Mouse (Mus musculus) megakaryocyte, embryonic 14.5 days (primary cell): ENCODE results near the gene Ppp2r3a. TPM values are rescaled to one million over a fixed set of nuclear protein-coding genes. Genes with fewer than 3 reads are reported as not detected.

Source experiments
- H3K27me3 ChIP-seq: replicated peaks from 2 replicates; pipeline ENCODE3; 2012; ENCODE audit warnings: inconsistent platforms
- H3K36me3 ChIP-seq: replicated peaks from 2 replicates; pipeline ENCODE3; 2012; ENCODE audit warnings: low read length, inconsistent platforms, mixed read lengths
- H3K4me1 ChIP-seq: 2 replicates; pipeline ENCODE4 v1.6.1; 2012; ENCODE audit warnings: inconsistent platforms
- H3K4me3 ChIP-seq: replicated peaks from 2 replicates; pipeline ENCODE3; 2012; ENCODE audit warnings: moderate library complexity, mild to moderate bottlenecking, inconsistent platforms
- H3K9me3 ChIP-seq: 2 replicates; pipeline ENCODE4 v1.6.1; 2012; ENCODE audit warnings: inconsistent platforms
- FLI1 ChIP-seq: IDR thresholded peaks from 2 replicates; pipeline ENCODE4 v1.6.1; 2012; ENCODE audit warnings: low read length, inconsistent platforms, mixed read lengths
- GATA1 ChIP-seq: IDR thresholded peaks from 3 replicates; pipeline ENCODE4 v1.6.1; 2012; ENCODE audit warnings: mixed read lengths, low read length, inconsistent platforms, borderline replicate concordance
- polyA plus RNA-seq: library from polyadenylated mRNA; stranded (reverse); fragments of >175 nt; gene quantifications from 2 replicates; pipeline ENCODE4 v1.2.3, GENCODE M21; 2012; ENCODE audit warnings: low replicate concordance; ENCODE audit not compliant: insufficient read depth

Gene Ppp2r3a
- 0.26 and 0.60 TPM in 2 replicates for polyA plus RNA-seq

GRCm38 (mm10) chr9:101251644-101252337 lies at the start of gene Ppp2r3a:
Gene Ppp2r3a (minus strand): TSS chr9:101251795.
- TF ChIP-seq GATA1 (no peak), FLI1 (no peak)
- peak within 1 kb of the TSS; percentile 96 for H3K4me3 ChIP-seq
- H3K36me3 ChIP-seq = no peaks in the 10 kb centered on the region
- peaks cover 23% of the 10 kb centered on the region for H3K4me1 ChIP-seq
- H3K9me3 ChIP-seq = no peaks in the 10 kb centered on the region
- H3K27me3 ChIP-seq = no peaks in the 10 kb centered on the region

- Histone ChIP-seq H3K36me3 (no peaks in the 10 kb centered on the region), H3K4me1 (no peaks in the 10 kb centered on the region), H3K27me3 (no peaks in the 10 kb centered on the region), H3K9me3 (peaks cover 6% of the 10 kb centered on the region; the same call in 1 of the 2 replicates), H3K4me3 (no peak overlapping the region)
- TF ChIP-seq GATA1 (no peak), FLI1 (no peak)
Measured at GRCm38 (mm10) chr9:101300441-101300935, 48.9 kb upstream of the Ppp2r3a start.

GRCm38 (mm10) chr9:101291676-101292660 lies 40.4 kb upstream of the Ppp2r3a start:
- no peaks in the 10 kb centered on the region for H3K36me3 ChIP-seq
- H3K4me1 ChIP-seq = no peaks in the 10 kb centered on the region
- H3K4me3 ChIP-seq = no peak overlapping the region
- no peaks in the 10 kb centered on the region for H3K27me3 ChIP-seq
- no peak for TF ChIP-seq FLI1
- TF ChIP-seq GATA1 = no peak
- no peaks in the 10 kb centered on the region for H3K9me3 ChIP-seq

- Histone ChIP-seq H3K4me3 (no peak overlapping the region), H3K36me3 (no peaks in the 10 kb centered on the region), H3K9me3 (no peaks in the 10 kb centered on the region), H3K4me1 (no peaks in the 10 kb centered on the region), H3K27me3 (no peaks in the 10 kb centered on the region)
- TF ChIP-seq GATA1 (no peak), FLI1 (no peak)
Measured at GRCm38 (mm10) chr9:101290876-101291275, 39.3 kb upstream of the Ppp2r3a start.

DNA sequence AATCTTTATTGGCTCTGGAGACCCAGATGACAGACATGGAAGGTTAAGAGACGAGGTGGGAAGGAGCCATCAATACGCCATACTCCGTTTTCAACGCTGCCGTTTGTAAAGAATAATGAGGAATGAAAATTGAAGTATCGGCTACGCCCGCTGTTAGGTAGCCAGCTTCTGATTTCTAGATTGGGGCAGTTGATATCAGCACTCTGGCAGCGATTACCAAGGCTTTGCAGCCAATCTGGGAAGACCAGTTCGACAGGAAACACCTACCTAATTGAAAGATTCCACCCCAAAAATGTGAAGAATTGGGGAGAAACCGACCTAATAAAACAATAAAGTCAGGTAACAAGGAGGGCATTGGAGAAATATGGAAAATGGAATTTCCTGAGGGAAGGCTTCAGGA lies 38.2 kb upstream of the Ppp2r3a start:
- no peaks in the 10 kb centered on the region for H3K27me3 ChIP-seq
- no peaks in the 10 kb centered on the region for H3K4me1 ChIP-seq
- no peak overlapping the region for H3K4me3 ChIP-seq
- TF ChIP-seq GATA1 (no peak), FLI1 (no peak)
- no peaks in the 10 kb centered on the region for H3K9me3 ChIP-seq
- H3K36me3 ChIP-seq = no peaks in the 10 kb centered on the region

GRCm38 (mm10) chr9:101288901-101289647 lies 37.5 kb upstream of the Ppp2r3a start:
- Histone ChIP-seq H3K4me3 (no peak overlapping the region), H3K4me1 (no peaks in the 10 kb centered on the region), H3K36me3 (no peaks in the 10 kb centered on the region), H3K27me3 (no peaks in the 10 kb centered on the region), H3K9me3 (no peaks in the 10 kb centered on the region)
- no peak for TF ChIP-seq GATA1
- no peak for TF ChIP-seq FLI1

DNA sequence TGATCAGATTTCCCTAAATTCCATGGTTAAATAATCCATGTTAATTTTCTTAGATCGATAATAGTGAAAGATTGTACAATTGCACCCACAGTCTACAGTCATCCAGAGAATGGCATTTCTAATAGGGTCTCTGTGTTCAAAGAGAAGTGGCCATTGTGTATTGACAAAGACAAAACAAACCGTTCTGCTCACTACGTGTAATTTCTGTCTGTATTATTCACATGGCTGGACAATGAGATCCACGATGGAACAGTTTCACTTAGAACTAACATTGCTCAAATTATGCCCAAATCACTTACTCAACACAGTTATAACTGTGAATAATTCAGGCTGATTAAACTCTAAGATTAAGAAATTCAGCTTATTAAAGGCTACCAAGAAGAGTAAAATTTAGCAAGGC lies 35.2 kb upstream of the Ppp2r3a start:
- Histone ChIP-seq H3K9me3 (no peaks in the 10 kb centered on the region), H3K27me3 (no peaks in the 10 kb centered on the region), H3K4me3 (no peak overlapping the region)

DNA sequence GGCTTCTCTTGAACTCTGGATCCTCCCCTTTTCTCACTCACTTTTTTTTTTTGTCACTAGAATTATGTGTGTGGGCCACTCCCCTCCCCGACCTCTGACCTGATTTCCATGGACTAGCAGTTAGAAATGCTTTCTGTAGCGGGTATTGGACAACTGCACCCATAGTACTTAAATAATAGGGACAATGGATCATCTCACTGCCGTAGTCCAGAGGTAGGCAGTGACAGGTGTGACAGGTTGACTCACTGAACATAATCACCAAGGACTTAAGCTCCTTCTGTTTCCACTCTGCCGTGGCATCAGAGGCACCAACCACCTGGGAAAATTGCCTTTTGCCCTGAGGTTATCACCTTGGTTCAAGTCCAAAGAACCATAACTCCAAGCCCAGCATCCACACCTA lies 32.5 kb upstream of the Ppp2r3a start:
- H3K36me3 ChIP-seq = no peaks in the 10 kb centered on the region
- no peaks in the 10 kb centered on the region for H3K27me3 ChIP-seq
- no peak for TF ChIP-seq FLI1
- no peak for TF ChIP-seq GATA1
- H3K9me3 ChIP-seq = no peaks in the 10 kb centered on the region
- no peak overlapping the region for H3K4me3 ChIP-seq
- no peaks in the 10 kb centered on the region for H3K4me1 ChIP-seq

More for the DNA sequence above, 35.2 kb upstream of the Ppp2r3a start:
- Histone ChIP-seq H3K4me1 (no peaks in the 10 kb centered on the region), H3K36me3 (no peaks in the 10 kb centered on the region)
- TF ChIP-seq GATA1 (no peak), FLI1 (no peak)

DNA sequence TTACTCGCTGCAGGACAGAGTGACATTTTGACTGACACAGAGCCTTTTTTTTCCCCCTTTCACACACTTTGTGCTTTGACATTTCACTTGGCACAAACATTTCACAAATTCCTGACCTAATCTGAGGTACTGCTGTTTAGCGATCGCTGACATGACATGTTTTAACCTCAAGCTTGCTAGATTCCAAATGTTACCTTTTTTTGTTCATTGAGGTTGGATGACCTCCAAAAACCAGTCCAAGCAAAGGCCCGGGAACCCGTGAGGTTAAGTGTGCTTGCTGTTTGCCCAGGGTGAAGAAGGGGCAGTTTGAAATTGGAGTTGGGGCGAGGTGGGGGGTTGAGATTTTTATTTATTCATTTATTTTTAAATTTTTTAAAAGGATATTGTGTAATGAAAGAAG lies 31.1 kb upstream of the Ppp2r3a start:
- TF ChIP-seq FLI1 (no peak), GATA1 (no peak)
- no peaks in the 10 kb centered on the region for H3K36me3 ChIP-seq
- H3K27me3 ChIP-seq = no peaks in the 10 kb centered on the region
- H3K4me3 ChIP-seq = no peak overlapping the region
- no peaks in the 10 kb centered on the region for H3K9me3 ChIP-seq
- H3K4me1 ChIP-seq = no peaks in the 10 kb centered on the region
